Mouse (Mus musculus) ES-E14 (cell line): ENCODE data around the gene Agpat1.

Experiments used
- HCFC1 ChIP-seq: IDR thresholded peaks from 2 replicates; pipeline ENCODE4 v1.6.1; 2012; ENCODE audit warnings: low read length, inconsistent platforms, borderline replicate concordance; ENCODE audit not compliant: insufficient read depth
- MAFK ChIP-seq: IDR thresholded peaks from 2 replicates; pipeline ENCODE4 v1.6.1; 2014; ENCODE audit warnings: mild to moderate bottlenecking, low read depth, low read length, inconsistent platforms; ENCODE audit not compliant: insufficient read depth
- ZC3H11A ChIP-seq: IDR thresholded peaks from 2 replicates; pipeline ENCODE4 v1.6.1; 2012; ENCODE audit warnings: low read depth, mild to moderate bottlenecking, inconsistent platforms, low read length, borderline replicate concordance

DNA sequence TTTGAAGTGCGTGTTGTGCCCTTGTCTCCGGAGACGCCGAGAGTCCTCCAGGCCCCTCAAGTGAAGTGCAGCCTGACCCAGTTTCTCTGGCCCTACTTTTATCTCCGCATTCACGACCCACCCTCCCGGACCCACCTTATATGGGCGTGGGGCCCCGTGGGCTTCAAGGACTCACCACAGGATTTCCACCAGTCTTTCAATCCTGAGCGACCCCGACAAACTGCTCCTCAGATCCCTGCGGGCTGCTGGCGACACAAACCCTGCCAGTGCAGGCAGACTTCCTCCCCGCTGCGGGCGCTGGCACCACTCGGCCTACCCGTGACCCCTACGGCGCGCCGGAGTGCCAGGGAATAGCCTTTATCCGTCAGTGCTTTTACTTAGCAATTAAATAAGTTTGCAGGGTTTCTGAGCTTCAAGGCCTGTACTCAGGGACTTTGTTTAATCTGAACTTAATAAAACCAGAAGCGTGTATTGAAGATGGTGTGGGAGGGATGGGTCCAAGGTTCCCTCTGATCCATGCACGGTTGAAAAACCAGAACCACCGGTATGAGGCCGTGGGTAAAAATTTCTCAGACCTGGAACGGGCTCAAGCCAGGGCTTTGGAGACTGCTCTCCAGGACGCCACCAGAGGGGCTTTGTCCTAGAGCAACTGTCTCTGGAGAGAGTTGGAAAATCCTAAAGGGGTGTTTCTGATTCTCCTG is 24.0 kb downstream of the Agpat1 start, which contains the start of gene Ppt2:
- TF ChIP-seq MAFK (no peak), HCFC1 (no peak), ZC3H11A (no peak)
